Mouse (Mus musculus) gastrocnemius, postnatal 4 days (tissue): ENCODE measurements at regions not wholly inside any gene's neighbourhood (a gene's known extent, or its start where the extent isn't known, plus 50 kb on each side); places are given as distances from the start of the nearest gene placed in this dataset.

Experiments used
- DNase-seq, 2 experiments: peaks; one replicate each; pipeline ENCODE4 v3.0.0; 2021 to 2022; ENCODE audit warnings: low spot score in 2 of 2, mixed read lengths in 2 of 2

DNA sequence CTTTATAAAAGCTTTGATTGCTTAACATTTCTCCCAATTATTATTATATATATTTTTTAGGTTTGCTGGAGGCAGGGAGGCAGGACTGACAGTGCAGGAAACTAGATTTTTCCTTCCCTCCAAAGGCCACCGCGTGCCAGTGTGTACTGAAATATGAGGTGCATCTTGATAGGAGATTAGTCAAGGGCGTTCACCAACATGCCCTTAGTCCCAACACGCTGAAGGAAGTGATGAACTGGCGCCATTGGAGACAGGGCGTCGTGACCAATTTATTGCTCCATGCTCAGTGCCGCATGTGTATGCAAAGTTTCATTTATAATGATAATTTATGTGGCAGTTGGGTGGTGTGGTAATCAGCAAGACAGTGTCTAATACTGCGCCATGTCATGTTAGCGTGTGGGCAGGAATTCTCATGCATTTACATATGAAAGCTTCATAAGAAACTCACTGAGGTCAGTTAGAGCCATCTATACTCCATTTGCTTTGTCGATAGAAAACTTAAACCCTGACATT, 66.2 kb downstream of the Isl1 start:
- DNase-seq, result no peak

DNA sequence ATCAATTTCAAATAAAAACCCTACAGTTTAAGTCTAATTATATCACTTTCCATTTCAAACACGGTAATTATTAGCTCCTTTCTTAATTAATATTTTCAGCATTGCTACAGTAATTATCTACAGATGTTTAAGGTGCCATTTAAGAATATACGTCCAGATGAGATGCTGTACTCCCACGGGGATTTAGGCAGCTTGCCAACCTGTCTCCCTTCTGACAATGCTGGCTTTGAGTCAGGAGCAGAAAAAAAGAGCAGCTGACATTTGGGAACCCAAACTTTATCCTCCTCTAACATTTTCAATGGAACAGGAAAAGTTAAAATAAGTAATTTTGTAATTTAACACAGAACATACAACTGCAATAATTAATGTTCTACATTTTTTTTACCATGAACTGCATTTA, 94.4 kb downstream of the Isl1 start:
- DNase-seq, result no peak

DNA sequence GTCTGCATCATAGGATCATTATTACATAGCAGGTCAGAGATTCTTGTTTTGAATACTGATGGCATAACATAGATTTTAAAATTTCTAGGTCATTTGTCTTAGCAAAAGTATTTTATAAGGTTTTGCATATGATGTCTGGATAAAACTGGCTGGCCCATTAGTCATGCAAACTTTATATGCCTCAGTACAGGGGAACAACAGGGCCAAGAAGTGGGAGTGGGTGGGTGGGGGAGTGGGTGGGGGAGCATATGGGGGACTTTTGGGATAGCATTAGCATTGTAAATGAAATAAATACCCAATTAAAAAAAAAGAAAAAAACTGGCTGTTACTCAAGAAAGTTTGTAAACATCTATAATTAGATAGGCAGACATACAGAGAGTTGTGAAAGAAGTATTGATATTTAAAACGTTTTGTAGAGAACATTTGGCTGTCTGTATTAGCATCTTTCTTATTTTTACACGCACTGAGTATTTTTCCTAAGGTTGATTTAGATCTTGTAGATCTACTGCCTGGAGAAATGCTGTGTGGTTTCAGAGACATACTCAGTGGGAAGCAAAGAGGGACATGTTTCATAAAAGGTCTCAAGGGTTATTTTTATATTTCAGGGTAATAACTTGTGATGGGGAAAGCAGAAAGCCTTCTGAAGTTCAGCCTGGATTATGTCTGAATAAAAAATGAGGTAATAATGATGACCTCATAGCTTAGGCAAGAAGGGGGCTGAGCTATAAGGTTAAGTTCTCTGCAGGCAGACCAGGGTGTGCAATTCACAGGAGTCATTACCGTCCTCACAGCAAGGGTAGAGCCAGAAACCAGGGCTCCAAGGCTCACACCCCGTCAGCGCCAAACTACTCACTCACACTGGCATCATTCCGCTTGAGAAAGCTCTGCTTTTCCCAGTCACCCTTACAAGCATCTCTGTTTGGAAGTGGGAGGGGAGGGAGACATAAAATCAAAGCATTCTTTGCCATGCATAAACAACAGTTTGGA, 95.4 kb downstream of the Isl1 start:
- no peak for DNase-seq

DNA sequence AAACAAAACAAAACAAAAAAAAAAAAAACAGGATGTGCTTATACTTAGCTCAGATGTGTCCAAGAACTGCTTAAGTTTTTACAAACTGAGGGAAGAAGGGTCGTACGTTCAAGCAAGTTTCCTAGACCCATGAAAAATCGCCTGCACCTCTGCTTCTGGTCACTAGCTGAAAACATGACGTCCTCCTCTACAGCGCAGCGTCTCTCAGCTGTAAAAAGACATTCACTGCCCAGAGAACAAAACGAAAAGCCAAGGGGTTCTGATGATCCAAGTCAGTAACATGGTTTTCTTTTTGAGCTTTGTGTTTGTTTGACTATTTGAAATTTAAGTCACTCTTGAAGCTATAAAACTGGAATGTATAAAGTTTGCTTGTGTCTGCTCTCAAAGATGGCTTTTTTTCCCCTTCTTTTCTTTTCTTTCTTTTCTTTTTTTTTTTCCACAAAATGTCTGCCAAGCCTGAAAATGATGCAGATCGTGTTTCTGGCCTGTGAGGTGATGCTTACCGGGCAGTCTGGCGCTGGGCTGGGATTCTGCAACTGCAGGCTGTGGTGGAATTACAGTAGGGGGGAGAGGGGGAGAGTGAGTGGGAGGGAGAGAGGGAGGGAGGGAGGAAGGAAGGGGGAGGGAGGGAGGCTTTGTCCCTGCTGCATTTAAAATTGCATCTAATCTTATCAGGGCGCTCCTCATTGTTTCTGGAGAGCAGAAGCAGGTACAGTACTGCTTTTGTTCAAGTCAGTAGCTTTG, 108.1 kb downstream of the Isl1 start:
- peak in 1 of 2 experiments; percentile 11 for DNase-seq

DNA sequence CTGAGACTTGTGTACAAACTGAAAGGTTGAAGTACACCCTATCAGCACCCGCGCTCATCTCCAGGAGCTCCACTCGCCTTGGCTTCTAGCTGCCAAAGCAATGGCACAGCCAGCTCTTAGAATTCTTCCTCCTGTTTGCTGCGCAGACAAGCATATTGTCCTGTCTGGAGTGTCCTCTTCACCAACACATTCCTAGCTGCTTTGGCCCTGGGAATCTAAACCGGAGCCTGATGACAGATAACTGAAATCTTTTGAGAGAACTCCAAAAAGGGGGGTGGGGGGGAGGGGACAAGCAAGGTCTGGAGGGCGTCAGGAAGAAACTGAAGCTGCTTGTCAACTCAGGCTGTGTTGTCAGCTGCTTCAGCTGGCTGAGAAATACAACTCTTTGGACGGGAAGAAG, 122.4 kb downstream of the Isl1 start:
- DNase-seq, result no peak

DNA sequence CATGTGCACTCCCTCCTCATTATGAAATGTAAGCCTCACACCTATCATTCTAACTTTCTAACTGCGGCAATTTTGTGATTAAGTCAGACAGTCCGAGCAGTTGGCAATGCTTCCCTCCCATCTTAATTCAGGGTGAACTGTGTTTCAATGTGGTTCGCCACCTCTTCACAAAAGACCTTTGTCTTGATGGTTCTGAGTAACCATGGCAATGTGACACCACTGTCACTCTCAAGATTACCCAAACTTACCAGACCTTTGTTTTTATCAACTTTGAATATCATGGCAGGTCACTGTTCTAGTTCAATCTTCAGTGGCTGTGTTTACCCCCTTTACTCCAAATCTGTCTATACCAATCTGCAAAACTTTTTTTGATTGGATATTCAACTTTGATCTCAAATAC, 131.7 kb downstream of the Isl1 start:
- DNase-seq, result no peak

DNA sequence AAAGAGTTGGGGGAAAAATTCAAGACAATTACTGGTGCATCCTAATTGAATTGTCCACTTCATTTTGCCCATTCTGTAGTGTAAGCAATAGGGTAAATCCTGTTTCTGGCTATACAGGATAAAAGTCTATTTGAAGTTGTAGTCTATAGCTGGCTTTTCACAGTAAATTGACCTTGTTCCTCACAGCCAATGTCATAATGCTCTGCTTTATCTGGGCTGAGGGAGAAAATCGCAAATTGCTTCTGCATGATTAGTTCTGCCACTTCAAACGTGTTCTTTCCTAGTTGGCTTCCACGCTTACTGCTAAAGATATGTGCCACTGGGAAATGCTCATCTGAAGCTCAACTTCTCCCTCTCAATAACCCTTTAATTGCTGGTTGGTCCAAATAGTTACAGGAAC, 134.5 kb downstream of the Isl1 start:
- DNase-seq, result no peak

DNA sequence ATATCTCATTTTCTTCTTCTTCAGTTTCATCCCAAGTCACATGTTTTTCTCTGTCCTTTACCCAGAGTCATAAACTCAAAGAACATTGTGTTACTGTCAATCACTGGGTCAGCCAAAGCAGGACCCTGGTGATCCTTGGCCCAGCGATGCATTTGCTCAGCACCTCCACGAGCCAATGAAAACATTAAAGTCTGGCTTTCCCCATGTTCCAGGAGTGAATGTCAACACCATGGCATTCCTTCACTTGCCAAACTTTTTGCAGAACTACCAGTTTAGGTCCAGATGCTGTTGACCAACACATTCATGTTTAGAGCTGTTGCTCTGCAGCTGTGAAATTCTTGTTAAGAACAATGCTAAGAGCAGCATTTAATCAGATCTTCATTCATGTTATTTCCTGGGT, 135.6 kb downstream of the Isl1 start:
- DNase-seq, result no peak

DNA sequence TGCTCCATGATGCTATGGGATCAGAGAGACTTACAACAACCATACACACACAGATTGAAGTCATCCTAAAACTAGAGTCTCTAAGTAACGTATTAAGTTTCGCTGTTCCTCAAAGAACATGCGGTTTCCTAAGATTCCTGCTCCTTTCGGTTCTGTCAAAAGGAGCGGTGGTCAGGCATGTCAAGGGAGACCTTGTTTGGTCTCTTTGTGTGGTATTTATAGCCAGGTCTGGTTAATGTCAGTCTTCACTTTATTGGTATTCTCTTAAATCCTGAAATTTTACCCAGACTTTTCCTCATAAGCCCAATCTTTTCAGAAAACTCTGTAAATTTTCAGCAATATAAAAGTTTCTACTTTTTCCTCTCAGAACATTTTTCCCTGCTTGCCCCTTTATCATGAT, 166.5 kb downstream of the Isl1 start:
- no peak for DNase-seq

DNA sequence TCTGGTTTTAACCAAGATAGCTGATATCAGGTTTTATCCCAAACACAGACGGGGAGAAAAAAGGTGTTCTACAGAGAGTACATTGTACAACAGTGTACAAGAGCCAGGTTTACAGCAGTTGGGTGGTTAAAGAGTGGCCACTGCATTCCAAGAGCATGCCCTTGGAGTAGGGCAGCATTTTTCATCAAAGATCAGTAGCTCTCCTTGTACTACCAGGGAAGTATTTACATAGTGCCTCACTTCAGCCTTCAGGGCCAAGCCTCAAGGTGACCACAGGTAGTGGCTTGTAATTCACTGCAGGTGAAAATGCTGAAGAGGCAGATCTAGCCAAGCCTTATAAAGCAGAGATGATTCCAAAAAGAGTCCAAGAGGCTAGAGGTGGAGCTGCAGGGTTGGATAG, 190.8 kb downstream of the Isl1 start:
- no peak for DNase-seq

DNA sequence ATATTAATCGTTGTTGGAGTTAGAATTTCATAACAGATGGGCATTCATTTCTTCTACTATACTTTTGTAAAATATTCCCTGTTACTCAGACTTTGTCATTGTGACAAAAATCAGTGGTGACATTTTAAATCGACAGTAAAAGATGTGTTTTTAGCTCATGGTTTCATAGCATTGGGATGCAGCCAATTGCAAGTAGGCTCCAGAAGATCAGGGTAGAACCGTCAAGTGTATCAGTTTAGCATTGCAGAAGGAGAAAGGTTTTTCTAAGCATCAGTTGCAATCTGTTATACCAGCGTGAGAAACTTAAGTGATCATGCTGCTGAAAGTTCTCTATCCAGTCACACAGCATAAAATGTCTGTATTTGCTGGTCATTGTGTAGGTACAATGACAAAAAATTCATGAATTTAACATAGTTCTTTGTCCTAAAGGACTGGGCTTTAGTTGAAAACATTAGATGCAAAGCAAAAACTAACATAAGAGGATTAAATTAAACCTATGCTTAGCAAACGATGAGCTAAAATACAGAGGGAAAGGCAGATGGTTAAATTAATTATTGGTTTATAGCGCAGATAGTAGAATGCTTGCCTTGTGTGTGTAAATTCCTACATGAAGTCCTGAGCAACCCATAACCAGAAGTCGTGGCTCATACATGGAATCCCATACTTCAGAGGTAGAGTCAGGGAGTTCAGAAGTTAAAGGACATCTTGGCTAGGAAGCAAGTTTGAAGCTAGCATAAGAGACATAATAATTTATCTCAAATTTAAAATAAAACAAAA, 198.3 kb downstream of the Isl1 start:
- no peak for DNase-seq

DNA sequence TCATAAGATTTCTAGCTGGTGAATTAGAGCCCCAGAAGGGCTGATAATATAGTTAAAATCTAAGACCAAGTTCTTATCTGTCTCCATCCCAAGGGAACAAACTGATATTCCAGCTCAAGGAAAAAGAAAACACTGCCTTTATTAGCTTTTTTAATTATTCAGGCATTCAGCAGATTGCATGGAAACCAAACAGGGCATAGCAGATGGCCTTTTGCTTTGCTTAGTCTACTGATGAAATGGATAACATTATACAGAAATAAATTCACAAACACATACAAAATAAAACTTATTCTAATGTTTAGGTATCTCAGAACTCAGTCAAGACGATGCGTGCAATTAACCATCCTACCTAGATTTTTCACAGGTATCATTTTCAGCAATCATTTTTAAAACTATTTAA, 198.9 kb downstream of the Isl1 start:
- no peak for DNase-seq

DNA sequence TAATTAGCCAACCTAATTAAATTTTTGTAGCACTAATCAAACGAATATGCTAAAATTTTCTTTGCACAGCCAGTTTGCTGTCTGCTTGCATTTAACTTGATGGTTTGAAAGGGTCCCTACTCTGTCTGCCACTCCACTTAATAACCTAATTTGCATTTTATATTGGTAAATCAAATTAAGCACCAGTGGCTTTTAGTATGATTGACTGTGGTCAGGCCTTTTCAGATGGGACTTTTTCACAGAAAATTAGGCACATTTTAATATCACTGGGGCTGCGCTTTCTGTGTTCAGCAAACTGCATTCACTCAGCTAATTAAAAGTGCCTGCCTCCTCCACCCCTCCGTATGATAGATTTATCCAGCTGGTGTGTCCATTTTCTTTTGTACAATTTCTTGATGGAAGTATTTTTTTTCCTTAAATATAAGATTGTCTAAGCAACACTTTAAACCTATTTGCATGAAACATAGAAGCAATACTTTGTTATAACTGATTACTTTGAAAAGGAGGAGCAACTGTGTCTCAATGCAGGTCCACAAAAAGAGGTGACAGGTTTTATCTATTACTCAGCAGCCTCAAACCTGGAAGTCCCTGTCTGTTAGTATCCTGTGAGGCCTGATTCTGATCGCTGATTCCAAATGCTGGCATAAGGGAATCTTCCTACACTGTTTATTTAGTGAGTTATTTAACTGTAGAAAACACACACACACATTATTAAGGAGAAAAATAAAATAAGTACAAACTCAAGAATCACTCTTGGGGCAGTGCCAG, 221.8 kb downstream of the Isl1 start:
- no peak for DNase-seq

DNA sequence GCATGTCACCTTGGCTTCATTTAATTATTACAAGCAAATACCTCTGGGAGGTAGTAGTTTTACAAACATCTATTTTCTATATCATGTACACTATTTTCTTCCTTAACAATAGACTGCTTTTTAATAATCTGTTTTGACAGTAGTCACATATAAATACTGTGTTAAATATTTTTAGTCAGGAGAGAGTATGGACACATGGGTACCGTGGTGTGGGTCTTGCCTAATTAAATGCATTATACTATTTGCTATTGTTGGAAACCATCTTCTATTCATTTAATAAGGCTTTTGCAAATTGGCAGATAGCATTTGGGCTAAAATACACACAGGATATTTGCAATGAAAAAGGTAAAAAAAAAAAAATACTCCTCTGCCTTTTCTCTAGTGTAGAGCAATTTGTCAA, 222.3 kb downstream of the Isl1 start:
- no peak for DNase-seq

DNA sequence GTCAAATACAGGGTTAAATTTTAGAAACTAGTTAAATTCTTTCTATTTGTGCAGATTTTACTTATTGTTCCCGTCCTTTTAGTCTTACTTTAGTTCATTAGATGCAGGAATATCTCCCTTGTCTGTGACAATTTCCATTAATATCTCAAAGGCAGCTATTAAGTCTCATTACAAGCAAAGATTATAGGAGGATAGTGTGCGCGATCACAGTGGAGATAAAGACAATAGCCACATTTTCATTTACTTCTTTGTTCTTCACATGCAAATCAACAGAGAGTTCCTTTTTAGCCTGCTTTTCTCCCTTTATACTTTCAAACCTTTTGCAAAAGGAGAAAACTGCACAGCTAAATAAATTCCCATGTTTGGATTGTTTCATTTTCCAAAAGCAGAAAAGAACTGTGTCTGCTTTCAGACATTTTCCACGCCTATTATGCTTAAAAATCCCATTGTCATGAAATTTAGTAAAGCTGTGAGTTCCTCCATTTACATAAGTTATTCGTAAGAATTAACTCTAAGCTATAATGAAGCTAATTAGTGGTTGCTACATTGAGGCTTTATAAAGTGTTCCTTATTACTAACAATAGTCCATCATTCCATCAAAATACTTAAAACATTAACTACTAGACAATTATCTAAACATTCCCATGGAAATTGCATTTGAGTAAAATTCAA, 252.4 kb downstream of the Isl1 start:
- DNase-seq, result no peak

DNA sequence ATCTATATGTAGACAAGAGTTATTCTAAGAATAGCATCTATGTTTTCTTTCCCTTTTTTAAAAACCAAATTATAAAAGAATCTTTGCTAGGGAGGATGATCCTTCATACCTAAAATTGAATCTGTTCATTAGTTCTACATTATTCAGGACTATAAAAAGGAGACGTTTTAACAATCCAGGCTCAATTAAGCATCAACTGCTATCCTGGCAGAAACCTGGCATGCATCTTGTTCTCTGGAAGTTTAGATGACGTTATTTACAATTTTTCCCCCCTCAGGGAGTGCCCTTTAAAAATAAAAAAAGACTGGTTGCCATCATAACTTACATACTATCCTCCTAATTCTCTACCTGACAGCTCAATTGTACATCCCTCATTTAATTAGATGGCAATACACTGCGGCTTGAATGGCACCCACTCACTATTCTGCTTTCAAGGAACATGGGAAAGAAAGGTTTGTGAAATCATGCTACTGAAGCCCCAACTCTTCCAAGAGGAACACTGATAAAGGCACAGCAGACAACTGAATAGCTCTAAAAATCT, 253.3 kb downstream of the Isl1 start:
- no peak for DNase-seq

DNA sequence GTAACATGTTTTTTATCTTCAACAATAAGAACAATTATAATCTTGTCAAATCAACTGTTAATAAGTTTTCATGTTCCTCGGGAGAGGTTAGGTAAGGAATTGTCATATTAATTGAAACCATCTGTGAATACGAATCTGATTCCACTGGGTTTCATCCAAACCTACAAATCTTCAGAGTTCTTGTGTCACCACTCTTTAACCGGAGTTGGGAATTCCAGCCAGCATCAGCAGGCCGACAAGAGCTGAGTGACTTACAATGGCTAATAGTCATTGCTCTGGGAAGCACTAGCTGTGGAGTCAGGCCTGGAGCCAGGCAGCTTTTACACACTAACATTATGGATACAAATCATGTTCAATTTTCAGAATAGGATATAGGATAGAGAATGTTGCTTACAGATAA, 273.3 kb downstream of the Isl1 start:
- DNase-seq, result no peak

DNA sequence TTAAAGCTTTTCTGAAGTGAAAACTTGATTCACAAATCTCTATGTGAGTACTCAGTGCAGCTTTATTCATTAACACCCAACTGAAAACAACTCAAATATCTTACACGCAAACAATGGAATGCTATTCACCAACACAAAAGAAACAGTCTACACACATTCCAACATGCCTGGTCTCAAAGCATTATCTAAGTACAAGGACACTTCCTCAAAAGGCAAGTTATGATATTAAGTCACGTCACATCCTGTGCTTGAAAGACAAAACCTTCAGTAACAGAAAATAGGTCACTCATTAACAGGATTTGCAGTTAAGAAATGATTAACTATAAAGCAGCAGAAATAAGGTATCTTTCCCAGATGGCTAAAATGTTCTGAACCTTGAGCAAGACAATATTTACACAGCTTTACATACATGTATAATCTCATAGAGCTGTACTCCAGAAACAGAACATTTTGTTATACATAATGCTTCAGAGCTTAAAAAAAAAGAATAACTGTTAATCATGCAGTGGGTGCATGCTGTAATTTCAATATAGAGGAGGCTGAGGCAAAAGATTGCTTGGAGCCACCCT, 279.3 kb downstream of the Isl1 start:
- DNase-seq, result no peak

DNA sequence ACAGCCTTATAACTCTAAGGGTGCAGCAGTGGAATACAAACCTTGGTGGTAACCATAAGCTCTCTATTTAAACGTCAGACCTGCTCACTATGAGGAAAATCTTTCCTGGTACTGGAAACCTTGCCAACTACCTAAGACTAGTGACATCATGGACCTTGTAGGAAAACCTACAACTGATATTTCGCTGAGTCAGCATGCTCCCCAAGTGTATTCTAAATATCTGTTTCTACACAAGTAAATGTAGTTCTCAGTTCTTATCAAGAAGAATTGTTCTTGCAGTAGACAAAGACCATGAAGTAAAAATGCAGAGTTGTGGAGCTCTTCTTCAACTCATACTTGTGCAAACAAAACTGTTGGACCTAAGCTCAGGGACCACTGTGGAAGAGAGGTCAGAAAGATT, 280.9 kb downstream of the Isl1 start:
- no peak for DNase-seq

DNA sequence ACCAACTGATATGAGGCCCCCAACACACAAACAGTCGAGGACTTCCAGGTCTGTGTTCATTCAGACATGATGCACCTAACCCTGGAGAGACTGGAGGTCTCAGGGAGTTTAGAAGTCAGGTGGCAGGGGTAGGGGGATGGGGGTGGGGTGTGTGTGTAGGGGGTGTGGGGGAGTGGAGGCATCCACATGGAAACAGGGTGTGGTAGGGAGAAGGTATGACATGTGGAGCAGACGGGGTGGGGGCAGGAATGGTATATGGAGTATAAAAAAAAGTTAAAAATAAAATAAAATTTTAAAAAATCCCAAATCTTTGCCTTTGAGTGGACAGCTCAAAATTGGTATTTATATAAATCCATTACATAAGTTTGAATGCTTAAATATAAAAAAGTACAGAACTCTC, 282.3 kb downstream of the Isl1 start:
- DNase-seq, result no peak
